Mouse (Mus musculus) megakaryocyte progenitor cell, adult 5-6 weeks (primary cell): ENCODE data around the gene Wnt7b. TPM values are rescaled to one million over a fixed set of nuclear protein-coding genes. Genes with fewer than 3 reads are reported as not detected.

Experiments
- ATAC-seq: replicated peaks from 2 replicates; pipeline ENCODE4 v1.8.0; 2016; ENCODE audit warnings: mild to moderate bottlenecking, moderate TSS enrichment, inconsistent platforms; ENCODE audit not compliant: poor library complexity
- total RNA-seq, 2 experiments: library from RNA; stranded (forward) in 1 of 2; stranded (reverse) in 1 of 2; fragments of 157-497, 149-512 nt in 1 of 2; fragments of 200-1000 nt in 1 of 2; gene quantifications; 2 replicates each; pipeline versions ENCODE4 v1.2.3 to v1.2.4; 2015 to 2017

The Wnt7b gene
- total RNA-seq (2015): not detected in 2 replicates
- total RNA-seq (2017): not detected in 2 replicates

DNA sequence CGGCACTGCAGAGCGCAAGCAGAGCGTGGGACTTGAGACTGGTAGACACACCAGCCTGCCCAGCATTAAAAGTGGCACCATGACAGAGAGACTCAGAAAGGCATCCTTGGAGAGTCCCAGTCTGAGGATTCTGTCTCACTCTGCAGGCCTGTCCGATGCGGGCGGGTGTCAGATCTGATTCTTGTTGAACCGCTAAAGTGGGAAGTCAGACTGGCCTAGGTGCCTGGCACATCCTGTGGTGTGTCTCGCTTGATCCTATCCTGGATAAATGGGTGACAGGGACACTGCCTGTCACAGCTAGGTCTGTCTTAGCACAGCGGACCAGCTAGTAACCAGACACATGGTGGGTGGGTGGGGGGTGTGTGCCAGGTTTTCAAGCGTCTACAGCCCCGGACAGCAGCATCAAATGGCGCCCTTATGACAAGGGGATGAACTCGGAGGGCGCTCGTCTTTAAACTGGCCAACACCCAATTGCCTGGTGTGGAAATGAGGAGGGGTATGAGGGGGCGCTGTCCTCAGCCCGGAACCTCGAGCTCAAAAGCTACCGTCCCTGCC is at the start of gene Wnt7b:
Gene Wnt7b (minus strand): TSS at position 118 of the 555 bp plus-strand sequence.
- no peak for ATAC-seq

DNA sequence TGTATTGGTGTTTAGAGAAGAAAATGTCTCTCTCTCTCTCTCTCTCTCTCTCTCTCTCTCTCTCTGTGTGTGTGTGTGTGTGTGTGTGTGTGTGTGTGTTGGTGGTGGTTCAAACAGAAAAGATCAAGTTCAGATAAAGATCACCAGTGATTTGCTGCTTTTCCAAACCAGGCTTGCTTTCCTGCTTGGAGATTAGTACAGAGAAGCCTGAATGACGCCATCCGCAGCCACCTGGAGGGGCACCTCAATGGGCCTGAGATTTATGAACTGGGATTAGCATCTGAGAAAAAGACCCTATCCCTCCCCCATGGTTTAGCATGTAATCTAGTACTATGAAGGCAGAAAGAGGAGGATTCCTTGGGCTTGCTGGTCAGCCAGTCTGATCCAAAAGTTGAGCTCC is 49.3 kb upstream of the Wnt7b start:
- no peak for ATAC-seq

DNA sequence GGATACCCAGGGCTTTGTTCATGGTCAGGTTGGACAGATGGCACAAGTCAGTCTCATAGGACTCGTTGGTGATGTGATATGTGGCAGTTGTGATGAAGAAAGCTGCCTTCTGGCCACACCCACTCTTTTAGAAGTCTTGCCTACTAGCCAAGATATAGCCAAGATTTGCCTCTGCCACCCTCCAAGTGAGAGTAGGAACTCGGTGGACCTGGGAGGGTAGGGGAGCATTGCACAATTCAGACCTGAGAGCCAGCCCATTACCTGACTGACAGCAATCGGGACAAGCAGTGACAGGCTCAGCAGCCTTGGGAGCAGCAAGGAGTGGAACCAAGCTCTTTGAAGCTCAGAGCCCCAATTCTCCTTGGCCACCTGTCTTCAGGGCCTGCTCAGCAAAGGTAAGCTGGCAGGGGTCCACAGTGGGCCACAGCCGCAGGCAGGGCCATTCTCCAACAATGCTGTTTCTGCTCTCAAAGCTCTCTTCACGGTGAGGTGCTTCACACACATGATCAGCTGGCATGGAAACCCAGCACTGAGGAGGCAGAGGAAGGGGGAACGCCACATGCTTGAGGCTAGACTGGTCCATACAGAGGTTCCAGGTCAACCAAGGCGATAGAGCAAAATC is 47.8 kb upstream of the Wnt7b start:
- no peak for ATAC-seq

DNA sequence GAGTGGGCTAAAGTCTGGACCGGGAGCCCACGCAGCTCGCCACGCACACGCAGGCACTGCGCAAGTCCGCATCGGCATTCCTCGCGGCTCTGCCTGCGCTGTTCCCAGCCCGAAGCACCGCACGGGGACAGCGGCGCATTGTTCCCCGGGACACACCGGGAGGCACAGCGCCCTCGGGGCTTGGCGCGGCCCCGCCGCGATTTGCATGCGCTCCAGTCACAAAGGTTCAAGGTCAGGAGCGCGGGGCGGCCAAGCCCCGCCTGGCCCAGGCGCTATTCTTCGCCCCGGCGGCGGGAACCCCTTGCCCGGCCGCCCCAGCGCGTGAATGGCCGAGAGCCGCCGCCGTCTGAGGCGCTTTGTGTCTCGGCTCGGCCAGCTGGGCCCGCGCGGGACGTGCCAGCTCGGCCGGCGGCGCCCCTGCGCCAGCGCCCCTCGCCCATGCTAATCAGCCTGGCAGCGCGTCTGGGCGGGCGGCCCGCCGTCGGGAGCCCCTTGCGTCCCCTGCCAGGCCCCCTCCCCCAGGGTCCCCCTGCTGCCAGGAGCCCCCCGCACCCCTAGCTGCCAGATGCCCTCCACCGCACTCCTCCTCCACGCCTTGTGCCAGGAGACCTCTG is 43.5 kb upstream of the Wnt7b start:
- peak; percentile 34; the same call in 1 of the 2 replicates for ATAC-seq

DNA sequence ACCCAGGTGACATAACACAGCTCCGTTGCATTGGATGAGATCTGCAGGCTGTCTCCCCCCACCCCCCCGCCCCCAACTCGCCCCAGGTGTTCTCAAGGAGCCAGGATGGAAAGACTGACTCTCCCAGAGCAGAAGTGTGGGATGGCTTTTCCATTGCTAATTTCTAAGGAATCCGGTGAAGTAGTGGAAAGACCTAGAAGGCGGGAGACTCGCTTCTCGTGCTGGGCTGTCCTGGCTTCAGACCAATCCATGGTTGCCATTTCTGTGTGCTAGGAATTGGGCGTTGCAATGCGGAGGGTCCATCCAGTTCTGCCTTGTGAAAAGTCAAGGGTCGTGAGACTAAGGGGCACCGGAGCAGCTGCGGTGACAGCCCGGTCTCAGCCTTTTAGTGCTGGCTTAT is 39.9 kb upstream of the Wnt7b start:
- no peak for ATAC-seq

DNA sequence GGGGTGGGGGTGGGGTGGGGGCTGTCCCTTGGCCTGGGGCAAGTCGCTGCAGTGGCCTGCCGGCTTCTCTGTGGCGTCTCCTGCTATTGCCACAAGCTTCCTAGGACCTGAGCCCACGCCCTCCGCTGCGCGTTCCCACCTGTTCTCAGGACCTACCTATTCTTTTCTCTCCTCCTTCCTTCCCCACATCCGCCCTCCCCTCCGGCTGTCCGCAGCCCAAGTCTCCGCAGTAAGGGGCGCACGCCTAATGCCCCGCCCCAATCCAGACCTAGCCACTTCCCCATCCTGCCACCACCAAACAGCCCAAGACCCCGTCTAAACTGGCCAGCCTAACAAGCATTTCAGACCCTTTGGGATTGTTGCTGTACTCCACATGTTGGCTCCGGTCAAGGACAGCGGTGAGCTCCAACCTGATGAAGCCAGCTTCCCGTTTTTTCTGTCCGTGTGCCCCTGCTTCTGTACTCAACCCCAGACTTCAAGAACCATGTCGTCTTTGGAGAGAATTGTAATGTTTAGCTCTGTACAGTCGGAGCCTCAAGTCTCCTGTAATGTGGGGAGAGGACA is 33.3 kb upstream of the Wnt7b start:
- ATAC-seq: no peak

DNA sequence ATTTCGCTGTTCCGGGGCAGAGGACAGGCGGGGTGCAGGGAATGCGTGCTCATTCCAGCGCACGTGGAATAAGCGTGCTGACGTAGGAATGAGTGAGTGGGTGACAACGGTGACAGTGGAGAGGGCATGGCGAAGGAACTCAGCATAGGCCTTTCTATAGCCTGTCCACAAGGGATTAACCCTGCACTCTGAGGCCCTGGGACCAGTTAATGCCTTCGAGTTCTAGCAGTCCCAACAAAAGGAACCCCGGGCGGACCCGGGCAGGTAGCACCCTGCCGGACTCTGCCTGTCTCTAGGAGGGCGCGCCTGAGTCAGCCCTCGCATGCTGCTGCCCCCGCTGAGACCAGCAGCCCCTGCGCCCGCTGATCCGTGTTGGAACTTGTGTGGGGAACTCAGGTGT is 32.8 kb upstream of the Wnt7b start:
- ATAC-seq: no peak

DNA sequence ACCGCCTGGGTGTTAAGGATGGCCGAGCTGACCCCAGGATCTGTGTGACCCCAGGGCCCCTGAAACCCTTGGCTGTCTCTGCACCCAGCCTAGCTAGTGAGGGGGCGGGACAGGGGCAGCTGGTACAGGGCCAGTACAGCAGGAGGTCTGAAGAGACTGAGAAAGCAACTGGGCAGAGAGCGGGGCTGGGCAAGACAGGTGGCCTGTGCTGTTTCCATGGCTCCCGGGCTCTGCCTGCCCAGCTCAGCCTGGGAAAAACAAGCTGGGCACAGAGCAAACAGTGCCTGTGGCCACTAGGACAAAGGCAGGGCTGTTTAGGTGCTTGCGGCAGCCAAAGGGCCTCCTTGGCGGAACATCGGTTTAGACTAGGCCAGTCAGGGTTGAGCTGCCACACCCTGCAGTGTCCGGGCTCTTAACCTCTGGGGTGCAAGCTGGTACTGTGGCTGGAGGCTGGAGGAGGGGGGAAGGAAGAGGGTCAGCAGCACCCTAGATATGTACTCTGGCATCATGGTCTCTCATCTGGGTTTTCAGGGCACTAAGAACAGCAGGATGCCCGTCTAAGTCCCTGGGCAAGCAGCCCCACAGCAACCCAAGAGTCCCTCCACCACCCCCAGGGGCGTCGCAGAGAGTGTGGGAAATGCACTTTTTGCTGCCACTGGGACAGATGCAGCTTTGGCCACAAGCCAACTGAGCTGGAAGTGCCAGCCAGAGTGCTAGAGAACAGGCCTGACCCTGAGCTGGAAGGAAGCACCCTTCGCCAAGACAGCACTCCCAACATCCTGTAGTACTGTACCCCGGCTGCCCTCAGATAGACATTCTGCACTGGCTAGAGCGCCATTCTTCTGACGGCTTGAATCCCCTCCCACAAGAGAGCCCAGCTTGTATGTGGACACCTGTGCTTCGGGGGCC is 31.3 kb upstream of the Wnt7b start:
- no peak for ATAC-seq

DNA sequence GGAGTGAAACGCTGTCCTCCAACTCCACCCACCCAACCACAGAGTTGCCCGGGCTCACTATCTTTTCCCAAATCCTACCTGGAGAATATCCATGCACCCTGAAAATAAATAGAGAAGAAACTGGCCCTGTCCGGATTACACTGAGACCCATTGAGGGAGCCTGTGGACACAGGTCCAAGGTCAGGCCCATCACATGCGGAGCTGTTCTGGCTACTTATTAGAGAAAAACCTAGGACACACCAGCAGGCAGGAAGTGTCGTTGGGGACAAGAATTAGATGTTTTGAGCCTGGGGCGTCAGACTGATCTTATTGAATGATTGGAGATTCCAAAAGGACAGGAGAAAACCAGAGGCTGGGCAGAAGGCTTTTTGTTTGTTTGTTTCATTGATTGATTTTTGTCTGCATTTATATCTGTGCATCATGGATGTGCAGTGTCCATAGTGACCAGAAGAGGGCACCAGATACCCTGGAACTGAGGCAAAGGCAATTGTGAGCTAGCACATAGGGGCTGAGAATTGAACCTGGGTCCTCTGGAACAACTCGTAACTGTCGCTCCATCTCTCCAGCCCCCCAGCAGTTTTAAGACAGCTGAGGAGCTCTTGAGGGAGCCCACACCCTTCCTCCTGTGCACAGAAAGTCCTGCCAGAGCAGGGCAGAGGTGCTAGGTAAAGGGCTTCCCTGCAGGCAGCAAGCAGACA is 30.5 kb upstream of the Wnt7b start:
- peak; percentile 64 for ATAC-seq

DNA sequence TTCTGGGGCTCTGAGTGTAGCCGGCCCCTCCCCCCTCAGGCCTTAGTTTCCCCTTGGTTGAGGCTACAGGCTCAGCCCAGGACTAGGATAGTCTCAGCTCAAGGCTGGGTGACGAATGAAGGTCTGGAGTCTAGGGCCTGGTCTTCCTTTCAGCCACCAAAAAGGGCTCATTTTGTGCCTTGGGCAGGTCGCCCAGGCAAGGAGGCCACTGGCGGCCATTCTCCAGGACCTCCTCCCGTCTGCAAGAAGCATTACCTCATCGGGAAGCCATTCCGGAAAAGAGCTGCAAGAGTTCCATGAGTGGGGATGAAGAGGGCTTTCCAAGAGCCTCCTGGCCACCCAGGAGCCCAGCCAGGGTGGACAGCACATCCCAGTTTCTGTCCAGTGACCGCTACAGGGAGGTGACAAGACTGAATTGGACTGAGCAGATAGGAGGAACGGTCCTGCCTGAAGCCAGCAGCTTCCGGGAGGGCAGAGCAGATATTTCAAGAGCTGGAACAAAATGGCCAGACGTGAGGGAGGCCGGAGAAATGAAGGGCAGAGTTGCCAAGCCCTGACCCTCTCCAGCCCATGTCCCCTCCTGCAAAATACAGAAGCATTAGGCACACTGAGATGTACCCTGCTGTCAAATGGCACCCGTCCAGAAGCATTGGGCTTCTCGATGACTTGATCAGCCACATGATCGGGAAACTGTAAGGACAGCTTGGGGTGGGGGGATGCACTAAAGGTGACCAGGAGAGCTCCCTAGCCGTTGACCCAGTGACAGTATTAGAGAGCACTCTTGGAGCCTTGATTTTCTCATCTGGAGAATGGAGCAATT is 29.6 kb upstream of the Wnt7b start:
- ATAC-seq: no peak

DNA sequence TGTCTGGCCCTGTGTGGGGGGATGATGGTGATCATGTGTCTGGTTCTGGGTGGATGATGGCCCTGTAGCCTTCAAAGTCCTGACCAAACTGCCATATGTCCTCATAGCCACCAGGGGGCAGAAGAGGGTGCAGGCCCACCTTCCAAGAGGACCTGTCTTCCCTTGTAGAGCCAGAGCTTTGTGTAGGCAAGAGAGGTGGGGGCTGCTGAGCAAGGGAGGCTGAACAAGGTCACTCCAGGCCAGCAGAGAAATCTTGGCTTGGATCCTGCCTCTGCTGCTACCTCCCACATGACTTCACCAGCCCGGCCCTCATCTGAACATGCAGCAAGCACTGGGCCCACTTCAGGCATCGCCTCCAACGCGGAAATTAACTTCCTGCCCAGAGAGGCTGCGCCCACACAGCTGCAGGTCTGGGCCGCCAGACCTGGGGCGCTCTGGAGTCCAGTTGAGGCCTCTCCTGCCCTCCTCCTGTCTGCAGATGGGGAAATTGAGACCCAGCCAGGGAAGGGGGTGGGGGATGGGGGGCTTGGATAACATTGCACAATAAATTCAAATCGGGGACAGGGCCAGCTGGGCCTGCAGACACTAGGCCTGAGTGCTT is 28.4 kb upstream of the Wnt7b start:
- ATAC-seq: peak; percentile 91

DNA sequence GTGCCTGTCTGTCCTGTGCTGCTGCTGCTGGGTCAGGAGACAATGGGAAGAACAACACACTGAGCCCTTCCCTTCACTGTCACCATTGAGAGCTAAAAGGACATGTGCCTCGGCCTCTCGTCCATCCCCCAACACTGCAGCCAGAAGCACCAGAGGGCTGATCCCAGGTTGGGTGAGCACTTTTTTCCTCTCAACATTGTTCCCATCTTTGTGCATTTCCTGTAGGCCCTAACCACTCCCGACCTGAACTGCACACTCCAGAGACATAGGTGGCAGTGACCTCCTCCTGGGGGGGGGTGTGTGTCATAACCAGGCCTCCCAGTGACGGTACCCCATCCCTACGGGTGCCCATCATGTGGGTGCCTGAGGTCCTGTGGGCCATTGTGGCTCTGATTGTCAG is 27.8 kb upstream of the Wnt7b start:
- ATAC-seq: no peak

DNA sequence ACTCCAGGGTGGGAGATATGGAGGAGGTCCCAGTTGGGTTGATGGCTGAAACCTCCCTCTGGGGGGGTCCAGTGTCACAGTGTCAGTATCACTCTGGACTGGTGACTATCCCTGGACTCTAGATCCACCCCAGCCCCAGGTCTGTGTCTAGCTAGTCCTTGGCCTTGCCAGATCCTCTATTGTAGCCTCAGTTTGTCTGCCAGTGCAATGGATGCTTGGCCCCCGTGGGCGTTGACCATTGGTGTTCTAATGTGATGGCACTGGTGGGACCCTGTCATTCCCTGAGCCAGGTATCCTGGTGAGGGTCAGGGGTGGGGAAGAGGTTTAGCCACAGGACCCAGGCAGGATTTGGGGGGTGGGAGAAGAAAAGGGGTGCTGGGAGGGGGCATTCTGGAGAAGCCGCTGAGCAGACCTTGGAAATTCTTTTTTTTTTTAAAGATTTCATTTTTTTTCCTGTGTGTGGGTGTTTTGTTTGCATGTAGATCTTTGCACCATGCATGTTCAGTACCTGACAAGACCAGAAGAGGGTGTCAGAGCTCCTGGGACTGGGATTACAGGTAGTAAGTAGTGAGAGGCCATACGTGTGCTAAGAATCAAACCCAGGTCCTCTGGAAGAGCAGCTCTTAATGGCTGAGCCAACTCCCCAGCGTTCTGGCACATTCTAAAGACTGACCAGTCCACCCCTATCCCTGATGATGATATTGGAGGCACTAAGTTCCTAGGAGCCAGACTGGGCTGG is 27.2 kb upstream of the Wnt7b start:
- ATAC-seq: no peak

DNA sequence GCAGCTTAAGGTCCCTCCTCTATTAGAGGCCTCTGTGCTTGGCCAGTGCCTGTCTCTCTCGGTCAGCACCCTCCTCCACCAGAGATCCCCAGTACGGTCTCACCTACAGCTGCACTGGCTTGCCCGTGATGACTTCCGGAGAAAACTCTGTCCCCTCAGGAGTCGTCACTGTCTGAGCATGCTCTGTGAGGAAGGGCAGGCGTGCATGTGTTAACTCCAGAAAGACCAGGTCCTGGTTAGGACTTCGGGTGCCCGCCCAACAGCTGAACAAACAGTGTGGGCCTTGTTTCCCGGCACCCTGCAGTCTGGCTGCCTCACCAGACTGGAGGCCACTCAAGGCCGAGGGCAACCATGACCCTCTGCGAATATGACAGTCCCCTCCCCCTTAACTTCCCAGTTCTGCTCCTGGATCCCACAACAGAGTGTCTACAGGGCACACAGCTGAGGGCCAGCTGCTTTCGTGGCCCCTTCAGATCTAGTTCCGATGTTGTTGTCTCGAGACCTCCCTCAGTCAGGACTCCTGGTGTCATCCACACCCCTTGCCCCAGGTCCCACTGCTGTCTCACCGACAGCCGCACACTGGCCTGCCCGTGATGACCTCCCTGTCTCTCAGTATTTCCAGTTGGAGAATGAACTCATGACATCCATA is 23.8 kb upstream of the Wnt7b start:
- ATAC-seq: no peak

DNA sequence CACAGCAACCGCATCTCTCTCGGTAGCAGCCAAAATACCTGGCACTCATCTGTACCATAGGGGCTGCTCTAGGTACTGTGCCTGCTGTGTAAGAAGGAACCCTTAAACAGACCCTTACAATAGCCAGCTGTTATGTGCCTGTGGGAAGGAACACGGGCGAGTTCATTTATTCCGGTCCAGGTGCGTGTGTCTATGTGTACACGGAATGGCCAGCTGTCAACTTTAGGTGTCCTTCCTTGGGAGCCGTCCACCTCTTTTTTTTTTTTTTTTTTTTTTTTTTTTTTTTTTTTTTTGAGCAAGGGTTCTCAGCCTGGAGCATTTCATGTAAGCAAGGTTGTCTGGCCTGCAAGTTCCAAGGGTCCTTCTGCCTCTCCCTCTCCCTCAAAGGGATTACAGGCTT is 22.7 kb upstream of the Wnt7b start:
- no peak for ATAC-seq

DNA sequence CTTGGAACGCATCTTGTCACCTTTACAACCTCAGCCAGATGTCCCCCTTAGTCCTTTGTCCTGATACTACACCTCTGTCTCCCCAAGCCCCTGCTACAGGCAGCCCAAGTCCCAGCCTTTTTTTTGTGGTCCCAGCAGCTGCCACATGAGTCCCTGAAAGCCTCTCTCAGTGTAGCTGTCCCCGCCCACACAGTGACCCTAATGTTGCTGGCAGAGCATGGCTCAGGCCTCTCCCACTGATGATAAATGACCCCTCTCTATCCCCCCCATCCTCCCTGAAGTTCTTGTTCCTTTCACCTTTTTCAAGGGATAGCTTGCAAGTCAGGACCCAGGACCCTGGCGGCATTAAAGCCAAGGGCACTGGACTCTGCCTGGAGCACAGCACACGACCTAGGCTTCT is 22.2 kb upstream of the Wnt7b start:
- no peak for ATAC-seq

DNA sequence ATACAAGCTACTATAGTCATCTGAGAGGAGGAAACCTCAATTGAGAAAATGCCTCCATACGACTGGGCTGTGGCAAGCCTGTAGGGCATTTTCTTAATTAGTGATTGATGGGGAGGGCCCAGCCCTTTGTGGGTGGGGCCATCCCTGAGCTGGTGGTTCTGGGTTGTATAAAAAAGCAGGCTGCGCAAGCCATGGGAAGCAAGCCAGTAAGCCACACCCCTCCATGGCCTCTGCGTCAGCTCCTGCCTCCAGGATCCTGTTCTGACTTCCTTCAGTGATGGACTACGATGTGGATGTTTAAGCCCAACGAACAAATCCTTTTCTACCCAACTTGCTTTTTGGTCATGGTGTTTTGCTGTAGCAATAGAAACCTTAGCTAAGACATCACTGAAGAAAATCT is 21.1 kb upstream of the Wnt7b start:
- no peak for ATAC-seq

DNA sequence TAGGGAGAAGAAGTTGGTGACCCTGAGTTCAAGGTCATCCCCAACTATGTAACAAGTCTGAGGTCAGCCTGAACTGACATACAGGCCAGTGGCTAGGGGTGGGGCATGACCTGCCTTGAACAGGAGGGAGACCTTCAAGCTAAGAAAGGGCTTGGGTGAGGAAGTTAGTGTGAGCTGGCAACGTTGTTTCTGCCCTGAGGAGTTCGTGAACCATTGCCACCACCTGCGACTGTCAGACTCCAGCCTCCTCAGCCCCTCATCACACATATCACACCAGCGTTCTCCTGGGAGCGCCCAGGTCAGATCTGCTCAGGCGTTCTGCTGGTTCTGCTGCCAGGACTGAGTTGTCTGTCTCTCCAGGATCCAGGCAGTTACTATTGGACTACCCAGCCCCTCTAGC is 20.5 kb upstream of the Wnt7b start:
- no peak for ATAC-seq
